Mouse (Mus musculus) spleen, adult 2 months (tissue): ENCODE results near the gene Pter.

Experiments
- CTCF ChIP-seq: fragments of 200-500 bp; IDR thresholded peaks from 2 replicates; pipeline ENCODE4 v1.5.1; 2011; ENCODE audit warnings: mild to moderate bottlenecking, inconsistent platforms; ENCODE audit not compliant: insufficient read depth, insufficient read length, insufficient replicate concordance; ENCODE audit errors: extremely low read depth
- POLR2A ChIP-seq: fragments of 200-500 bp; IDR thresholded peaks from 2 replicates; pipeline ENCODE4 v1.6.1; 2011; ENCODE audit warnings: low read depth, low read length, inconsistent platforms

- no peak for TF ChIP-seq CTCF
- no peak for TF ChIP-seq POLR2A
Observed at GRCm38 (mm10) chr2:13009261-13009972, 85.6 kb downstream of the Pter start.
